Mouse (Mus musculus) cerebellum, postnatal 4 days (tissue): ENCODE measurements at regions not wholly inside any gene's neighbourhood (a gene's known extent, or its start where the extent isn't known, plus 50 kb on each side); places are given as distances from the start of the nearest gene placed in this dataset.

Experiments used
- DNase-seq, 2 experiments: peaks; one replicate each; pipeline ENCODE4 v3.0.0; 2022; ENCODE audit warnings: low spot score in 2 of 2, mixed read lengths in 1 of 2

DNA sequence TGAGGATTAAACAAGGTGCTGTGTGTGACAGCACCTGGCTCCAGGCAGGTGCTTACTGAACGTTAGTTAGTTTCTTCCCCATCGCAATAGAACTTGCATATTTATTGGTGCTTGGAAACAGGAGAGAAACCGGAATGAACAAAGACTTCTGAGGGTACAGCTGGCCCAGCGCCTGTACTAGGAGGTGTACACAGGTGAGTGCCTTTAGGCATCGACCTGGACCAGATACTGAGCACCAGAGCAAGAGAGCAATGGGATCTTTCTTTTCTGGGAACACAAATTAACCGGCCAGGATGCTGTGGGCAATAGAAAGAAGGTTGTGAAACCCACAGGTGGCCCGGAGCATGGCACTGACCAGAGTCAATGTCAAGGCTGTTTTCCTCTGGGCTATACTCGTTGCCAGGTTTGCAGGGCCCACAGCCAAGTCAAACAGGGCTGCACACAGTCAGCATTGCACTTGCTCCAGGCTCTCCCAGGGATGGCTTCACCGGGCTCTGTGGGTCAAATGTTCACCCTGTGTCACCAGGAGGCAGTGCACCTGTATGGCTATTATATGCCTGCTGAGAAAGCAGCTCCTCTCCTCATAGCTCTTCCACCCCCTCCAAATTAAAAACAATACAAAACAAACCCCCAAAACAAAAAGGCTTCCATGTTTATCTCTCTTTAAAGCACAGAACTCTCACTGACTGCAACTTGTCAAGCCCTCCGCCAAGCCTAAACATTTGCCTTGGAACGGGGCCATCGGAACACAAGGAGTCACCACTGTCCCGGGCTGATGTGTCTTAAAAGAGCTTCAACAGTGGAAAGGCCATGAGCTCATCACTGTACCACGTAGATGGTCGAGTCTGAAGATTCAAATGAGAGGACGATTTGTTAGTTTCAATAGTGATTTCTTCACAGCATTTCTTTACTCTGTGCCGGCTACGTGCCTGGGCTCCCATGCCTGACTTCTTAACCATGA, 629.1 kb downstream of the Rnf144a start:
- no peak for DNase-seq

DNA sequence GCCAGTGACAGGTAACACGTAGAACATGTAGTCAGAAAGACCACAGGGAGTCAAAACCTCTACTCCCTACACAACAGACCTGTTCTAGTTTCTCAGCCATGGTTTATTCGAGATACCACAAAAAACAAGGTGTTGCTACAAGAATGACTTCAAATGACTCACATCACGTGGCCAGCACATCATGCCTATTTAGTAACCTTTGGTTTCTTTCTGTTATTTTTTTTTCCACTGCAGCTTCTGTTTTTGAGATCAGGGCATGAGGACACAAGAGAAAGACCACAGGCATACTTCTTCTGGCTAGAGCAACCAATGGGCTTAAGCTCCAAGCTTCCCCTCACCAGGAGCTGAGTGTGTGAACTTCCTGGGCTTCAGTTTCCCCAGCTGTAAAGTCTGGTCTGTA, 630.7 kb downstream of the Rnf144a start:
- no peak for DNase-seq

DNA sequence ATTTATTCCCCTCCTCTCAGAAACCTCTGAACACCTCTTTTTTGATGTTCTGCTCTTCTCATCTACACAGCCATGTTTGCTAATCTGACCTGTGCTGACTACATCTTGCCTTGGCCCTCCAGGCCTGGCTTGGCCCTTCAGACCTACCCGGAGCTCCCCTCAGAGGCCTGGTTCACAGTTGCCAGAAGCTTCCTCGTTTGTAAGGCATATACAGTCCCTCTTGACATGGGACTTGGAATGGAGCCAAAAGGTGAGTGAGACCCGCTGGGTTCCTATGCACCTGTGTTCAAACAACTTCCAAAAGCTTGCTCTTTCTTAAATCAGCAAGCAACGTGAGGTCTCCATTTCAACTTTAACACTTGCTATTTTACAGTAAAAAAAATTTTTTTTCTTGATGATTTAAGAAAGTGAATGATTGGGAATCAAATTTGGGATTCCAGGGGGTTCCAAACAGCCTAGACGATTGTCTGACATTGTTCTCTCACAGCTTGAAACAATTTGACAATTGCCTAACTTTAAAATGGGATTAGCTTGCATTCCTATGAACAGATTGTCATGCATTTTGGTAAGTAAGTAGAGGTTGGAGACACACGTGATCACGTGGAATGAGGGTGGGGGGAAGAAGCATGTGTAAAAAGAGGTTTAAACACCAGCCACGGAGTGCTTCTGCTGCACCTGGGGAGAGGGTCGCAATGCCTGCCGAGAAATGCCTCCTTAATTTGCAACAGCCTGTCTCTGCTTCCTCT, 631.9 kb downstream of the Rnf144a start:
- DNase-seq = no peak

DNA sequence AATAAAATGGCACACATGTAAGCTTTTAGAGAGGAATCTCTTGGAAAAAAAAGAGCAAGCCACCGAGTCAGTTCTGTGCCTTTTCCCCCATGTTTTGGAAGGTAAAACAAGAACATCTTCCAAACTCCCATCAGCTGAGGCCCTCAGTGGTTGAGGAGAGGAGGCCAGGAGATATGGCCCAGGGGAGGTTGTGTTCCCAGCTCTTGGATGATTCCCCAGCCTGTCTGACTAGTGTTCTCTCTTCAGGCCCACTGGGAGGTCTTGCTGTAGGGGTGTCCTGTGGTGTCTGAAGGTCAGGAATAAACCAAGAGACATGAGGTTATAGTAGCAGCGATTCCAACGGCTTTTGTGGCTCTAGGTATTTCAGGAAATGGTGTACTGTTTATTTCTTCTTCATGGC, 643.2 kb downstream of the Rnf144a start:
- no peak for DNase-seq

DNA sequence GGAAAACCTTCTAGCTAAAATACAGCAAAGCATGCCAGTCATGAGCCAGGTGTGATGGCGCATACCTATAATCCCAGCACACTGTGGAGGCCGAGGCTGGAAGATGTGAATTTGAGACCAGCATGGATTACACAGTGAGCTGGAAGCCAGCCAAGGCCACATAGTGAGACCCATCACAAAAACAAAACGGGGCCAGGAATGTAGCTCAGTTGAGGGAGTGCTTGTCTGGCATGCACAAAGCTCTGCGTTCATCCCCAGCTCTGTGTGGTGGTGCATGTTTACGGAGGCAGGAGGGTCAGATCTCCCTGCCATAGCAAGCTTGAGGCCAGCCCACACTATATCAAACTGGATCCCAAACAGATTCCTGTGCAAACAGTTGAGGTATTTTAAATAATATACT, 646.4 kb downstream of the Rnf144a start:
- DNase-seq = peak in 1 of 2 experiments; percentile 59

DNA sequence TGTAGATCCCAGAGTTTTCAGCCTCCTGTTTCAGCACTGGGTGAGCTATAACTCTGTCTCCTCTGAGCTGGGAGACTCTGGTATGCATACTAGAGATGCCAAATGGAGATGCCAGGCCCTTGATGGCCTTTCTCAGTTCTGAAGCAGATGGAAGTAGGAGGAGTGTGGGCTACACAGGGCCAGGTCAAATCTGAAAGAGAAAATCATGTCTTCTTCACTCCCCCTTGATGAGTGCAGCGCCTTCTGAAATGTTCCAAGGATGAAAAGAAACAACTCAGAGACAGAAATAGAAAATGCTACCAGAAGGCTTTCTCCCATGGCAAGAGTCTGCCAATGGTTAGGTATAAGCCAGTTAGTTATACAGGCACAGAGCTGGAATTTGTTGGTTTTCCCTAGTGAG, 652.0 kb downstream of the Rnf144a start:
- no peak for DNase-seq

DNA sequence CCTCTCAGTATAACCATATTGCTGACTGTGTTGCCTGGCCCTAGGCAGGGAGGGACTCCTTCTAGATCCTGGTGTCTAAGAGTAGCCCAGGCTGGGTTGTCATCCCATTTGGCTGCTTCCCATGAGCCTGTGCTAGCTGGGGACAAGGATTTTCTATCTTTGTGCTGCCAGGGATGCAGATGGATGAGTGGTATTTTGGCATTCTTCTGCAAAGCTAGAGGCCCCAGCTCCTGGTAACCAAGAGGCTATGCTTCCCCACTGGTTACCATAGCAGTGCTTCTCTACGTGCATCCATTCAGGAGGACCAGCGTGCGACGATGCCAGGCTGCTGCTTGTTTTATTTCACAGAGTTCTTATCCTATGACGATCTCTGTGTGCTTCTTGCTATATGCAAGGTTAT, 658.0 kb downstream of the Rnf144a start:
- DNase-seq = no peak

DNA sequence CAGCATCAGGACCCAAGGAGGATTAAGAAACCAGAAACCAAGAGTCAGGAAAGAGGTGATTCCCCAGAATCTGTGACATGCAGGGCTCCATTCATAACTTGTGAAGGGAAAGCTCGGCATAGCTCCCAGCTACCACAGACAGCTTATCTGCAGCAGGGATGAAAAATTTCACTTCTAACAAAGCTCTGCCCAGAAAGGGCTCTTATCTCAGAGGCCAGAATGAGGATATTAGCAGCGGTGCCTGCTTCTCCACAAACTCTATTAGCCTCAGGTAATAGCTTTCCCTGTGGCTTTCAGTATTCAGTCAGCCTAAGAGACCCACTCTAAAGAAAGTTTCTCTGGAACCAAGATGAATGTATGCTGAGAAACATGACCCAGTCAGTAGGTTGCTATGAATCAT, 636.9 kb upstream of the Id2 start:
- no peak for DNase-seq

DNA sequence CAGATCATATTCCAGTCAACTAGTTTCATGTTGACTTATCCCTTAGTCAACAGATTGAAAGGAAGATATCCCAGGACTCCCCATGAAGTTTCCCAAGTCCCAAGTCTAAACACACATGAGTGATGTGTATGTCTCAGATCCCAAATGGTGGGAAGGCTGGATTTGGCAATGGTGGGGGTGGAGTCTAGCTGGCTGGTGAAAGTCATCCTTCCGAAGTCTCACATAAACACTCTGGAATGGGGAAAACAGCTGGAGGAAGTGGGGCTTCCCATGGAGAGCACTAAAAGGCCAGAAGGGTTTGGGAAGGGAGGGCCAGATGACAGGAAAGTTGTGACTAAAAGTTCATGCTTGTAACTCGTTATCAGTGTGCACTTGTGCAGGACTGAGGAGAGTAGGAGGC, 628.8 kb upstream of the Id2 start:
- no peak for DNase-seq

DNA sequence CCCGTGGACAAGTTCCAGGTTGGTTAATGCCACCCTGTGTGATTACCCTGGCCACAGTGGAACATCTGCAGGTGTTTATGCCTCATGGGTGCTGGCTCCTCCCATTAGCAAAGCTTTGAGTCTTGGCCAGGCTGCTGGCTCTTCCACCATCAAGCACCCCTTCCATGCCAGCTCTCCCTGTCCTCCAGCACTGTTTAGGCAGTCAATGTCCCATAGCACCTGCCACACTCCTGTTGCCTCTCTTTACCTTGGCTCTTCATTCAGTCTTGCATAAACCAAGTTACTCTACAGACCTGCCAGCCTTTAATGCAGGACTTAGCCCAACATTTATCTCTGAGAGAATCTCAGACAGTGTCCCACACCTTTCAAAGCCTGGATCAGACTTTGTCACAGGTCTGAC, 614.2 kb upstream of the Id2 start:
- no peak for DNase-seq

DNA sequence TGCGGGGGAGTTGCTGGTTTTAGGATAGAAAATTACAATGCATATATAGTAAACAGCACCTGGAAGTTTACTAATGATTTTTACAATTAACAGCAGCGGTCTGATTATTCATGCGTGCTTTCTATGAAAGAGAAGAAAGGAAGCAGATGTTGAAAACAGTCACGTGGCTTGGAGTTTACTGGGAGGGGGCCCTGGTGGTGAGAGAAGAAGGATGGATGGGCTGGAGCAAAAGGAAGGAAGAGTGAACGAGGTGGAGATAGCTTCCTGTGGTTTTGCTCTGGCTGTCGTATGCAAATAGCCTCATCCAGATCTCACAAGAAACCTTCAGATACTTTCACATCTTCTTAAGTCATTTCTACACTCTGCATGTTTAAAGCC, 606.1 kb upstream of the Id2 start:
- DNase-seq = no peak

DNA sequence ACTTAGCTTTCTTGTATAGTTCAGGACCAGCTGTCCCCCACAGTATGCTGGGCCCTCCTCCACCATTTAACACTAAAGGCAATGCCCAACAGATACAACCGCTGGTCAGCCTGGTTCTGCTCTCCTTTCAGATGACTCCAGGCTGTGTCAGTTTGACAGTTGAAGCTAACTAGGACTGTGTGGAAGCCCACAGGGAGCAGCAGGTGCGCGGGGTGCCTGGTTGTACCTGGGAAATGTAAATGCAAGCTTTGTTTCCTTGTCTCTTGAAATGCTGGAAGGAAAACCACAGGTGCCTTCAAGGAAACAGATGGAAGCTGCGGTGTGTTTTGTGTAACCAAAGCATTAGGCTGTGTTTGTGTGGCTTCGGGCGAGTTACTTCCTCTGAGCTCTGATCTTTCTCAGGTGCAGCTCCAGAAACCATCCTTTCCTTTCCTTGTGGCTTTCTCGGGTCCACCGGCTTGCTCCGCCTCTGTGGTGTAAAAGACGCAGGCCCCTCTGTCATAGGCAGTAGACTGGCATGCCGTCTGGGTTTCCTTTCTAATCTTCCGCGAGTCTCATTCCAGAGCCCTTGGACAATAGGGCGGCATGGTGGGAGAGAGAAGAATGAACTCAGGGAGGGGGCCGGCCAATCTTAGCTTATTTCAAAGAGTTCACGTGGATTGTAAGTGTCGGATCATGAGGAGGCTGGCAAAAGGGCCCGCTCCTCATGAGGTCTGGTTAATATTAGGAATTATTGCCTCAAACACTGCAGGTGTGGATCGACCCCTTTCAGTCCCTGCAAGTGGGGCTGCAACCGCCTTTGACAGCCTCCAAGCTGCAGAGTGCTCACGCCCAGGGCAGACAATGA, 605.5 kb upstream of the Id2 start:
- no peak for DNase-seq

DNA sequence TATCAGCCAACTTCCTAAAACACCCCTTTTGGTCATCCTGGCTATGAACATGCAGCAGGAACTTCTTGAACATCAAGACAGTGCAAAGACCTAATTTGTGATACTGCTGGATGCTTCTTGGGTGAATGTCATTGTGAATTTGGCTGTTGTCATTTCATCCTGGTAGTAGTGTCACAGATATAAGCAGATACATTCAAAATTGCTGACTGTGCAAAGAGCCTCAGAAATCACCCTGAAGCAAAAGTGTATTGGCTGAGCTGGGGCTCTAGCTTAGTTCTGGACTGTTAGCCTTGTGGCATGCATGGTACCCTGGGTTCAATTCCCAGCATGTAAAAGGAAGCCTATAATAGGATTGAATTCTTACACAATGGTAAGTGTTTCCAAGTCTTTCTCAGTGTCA, 590.1 kb upstream of the Id2 start:
- no peak for DNase-seq

DNA sequence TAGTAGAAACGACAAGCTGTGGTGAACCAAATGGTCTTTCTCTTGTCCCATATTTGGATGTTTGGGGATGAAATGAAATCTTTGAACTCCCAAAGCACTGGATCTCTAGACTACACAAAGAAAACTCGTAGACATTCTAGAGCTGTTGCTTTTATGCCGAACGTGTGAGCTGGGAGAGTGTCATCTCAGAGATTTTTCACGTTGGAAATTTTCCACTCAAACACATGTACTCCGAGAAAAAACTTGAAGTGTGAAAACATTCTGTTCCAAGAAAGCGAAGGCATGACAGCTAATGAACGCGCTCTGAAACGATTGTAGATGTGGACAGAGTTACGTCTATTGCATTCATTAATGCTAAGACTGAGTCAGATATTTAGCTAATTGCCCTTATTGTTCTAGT, 579.7 kb upstream of the Id2 start:
- no peak for DNase-seq

DNA sequence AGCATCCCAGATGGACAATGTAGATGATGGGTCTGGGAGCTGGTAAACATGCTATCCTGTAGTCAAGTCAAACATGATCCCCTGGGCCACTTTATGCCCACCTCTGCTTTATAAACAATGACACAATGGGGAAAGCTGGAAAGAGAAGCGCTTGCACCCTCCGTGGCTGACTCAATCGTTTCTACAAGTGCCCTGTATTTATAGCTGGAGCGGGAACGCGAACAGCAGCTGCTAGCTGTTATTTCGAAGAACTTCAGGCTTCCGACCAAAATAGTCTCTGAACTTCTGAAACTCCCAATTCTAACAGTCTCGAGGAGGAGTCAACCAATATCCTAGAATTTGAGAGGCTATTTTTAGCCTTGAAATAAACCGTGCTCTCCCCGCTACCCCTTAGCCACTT, 571.4 kb upstream of the Id2 start:
- no peak for DNase-seq

DNA sequence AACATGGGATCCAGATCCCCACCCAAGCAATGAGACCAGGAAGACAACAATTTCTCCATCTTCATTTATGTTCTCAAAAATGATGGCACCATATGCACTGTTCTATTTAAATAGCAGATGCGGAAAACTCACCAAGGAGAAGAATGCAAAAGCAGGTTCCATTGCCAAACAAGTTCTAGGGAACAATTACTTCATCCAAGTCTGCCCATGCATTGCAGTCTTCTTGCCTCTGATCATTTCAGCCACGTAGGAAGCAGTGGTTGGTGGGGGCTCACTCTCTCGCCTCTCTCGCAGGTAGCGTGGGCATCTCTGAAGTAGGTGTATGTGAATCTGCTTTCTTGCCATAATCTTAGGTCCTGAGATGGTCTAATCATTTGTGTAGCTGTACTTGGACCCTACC, 557.5 kb upstream of the Id2 start:
- no peak for DNase-seq

DNA sequence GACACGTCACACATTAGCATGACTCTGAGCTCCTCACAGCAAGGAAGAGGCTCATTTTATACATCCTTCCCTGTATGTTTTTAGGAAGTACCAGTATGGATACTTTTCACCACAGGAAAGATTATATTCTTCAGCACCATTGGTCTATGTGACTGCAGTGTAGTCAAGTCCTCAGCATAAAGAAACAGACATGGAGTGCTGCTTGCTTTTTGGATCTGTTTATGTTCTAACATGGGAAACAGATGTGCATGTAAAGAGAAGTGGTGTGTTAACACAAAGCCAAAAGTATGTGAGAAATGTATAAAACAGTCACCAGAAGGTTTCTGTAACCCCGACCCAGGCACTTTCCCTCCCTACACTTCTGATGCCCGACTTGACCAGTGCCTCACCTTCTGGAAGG, 553.3 kb upstream of the Id2 start:
- no peak for DNase-seq

DNA sequence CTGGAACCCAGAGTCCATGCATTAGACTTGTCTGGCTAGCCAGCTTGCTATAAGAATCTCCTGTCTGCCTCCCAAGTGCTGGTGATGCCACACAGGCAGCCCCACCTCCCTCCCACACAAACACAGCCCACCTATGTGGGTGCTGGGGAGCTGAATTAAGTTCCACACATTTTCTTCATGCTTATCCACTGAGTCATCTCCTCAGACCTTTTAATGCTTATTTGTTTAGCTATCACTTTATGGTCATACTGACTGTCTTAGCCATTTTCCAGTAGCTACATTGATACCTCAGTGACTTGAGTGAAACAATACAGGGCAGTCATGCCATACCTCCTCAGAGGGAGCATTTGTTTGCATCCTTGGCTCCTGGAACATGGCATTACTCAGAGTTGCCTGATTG, 531.1 kb upstream of the Id2 start:
- DNase-seq = no peak

DNA sequence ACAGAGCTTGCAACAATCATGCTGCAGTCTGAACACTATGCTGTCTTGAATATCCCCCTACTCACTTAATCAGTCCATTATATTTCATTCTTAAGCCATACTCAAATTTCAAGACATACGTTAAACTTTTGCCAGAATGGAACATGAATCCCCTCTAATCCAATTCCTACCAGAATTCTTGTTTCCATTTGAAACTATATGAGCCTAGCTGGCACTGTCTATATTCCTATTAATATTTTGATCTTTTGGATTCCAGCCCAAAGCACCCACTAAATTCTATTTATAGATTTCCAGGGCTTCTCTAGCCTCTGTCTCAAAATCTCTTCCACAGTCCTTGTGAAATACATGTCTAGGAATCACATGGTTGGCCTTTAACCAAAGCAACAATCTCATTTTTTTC, 528.9 kb upstream of the Id2 start:
- DNase-seq = no peak

DNA sequence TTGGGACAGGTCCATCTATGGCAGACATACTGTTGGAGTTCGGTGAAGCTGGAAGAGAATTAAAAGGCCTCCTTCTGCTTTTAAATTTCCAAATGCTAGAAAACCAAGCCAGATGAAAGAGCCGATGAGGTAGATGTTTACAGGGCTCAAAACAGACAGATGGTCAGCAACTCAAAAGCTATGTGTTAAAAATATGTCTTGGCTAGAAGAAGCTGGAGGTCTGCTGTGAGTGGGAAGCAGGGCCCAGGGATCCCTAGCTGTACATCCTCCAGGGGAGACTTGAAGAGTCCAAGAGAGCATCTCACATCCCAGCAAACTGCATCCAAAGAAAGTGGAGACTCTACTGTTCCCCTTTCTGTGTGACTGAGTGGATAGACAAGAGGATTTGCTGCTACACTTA, 526.5 kb upstream of the Id2 start:
- no peak for DNase-seq

DNA sequence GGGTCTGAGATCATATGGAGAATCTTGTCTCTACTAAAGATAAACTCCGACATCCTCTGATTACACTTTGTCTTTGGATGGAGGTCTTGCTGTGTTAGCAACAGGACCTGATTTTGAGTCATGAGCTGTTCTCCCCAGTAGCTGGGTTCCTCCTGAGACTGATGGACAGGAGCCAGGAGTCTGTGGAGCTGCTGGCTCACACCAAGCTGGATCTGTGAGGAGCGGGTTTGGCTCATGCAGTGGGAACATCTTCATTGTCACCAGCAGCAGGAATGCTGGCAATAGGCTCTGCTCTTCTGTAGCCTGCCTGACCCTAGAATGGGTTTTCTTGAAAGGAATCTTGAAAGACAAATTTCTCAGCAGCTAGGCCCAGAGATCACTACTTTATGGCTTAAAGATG, 524.2 kb upstream of the Id2 start:
- peak in 1 of 2 experiments; percentile 62 for DNase-seq

DNA sequence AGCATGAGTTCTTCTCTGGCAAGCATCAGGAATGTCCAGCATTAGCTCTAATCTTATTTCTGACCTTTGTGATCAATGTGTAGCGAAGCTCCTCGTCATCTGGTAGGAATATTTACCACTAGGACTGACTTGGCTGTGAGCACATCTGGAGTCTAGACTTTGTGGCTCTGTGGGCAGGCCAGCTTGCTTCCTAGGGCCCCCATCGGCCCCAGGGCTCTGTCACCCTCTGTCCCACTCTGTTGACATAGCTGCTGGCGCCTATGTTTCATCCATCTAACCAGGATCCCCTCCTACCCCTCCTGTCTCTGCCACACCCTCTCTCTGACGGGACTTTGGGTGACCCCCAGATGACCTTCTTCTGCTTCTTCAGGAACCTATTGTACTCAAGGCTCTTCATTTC, 520.6 kb upstream of the Id2 start:
- no peak for DNase-seq
